Mouse (Mus musculus) layer of hippocampus, postnatal 14 days (tissue): ENCODE measurements around the gene Timm22. TPM values are rescaled to one million over a fixed set of nuclear protein-coding genes. Genes with fewer than 3 reads are reported as not detected.

Experiments
- DNase-seq, 2 experiments: peaks; one replicate each; pipeline ENCODE4 v3.0.0; 2021 to 2022; ENCODE audit warnings: low spot score in 2 of 2, mixed read lengths in 1 of 2
- total RNA-seq, 2 experiments: library from RNA; stranded (reverse); gene quantifications; 2 replicates each; pipeline ENCODE4 v1.2.3; 2021

Timm22 gene
- total RNA-seq, 2 experiments from 2014 or later: 30.2 to 33.0 TPM

GRCm38 (mm10) chr11:76387097-76387496 is 19.7 kb upstream of the Timm22 start:
- DNase-seq: no peak

GRCm38 (mm10) chr11:76388711-76389110 is 18.0 kb upstream of the Timm22 start:
- DNase-seq: no peak

GRCm38 (mm10) chr11:76392532-76392931 is 14.2 kb upstream of the Timm22 start:
- DNase-seq: no peak

GRCm38 (mm10) chr11:76392996-76393395 is 13.8 kb upstream of the Timm22 start:
- DNase-seq: no peak

GRCm38 (mm10) chr11:76397650-76398311 is 9.0 kb upstream of the Timm22 start:
- DNase-seq: no peak

GRCm38 (mm10) chr11:76398312-76398797 is 8.4 kb upstream of the Timm22 start:
- DNase-seq: no peak

GRCm38 (mm10) chr11:76398798-76399586 is 7.8 kb upstream of the Timm22 start, which contains the start of gene Nxn:
TSS of gene Nxn (minus strand) at chr11:76399140.
- DNase-seq: peak; percentile 70 to 76

- DNase-seq: peak in 1 of 2 experiments; percentile 72
Observed at GRCm38 (mm10) chr11:76399587-76400330, 7.0 kb upstream of the Timm22 start.

- DNase-seq: no peak
Observed at GRCm38 (mm10) chr11:76401398-76401797, 5.4 kb upstream of the Timm22 start.

- no peak for DNase-seq
Observed at GRCm38 (mm10) chr11:76405113-76405512, 1.6 kb upstream of the Timm22 start.

GRCm38 (mm10) chr11:76405626-76406264 is 1.0 kb upstream of the Timm22 start:
- no peak for DNase-seq

- peak in 1 of 2 experiments; percentile 70 for DNase-seq
Observed at GRCm38 (mm10) chr11:76410826-76411225, 4.1 kb downstream of the Timm22 start.

- DNase-seq: no peak
Observed at GRCm38 (mm10) chr11:76413202-76413601, 6.5 kb downstream of the Timm22 start.

- no peak for DNase-seq
Observed at GRCm38 (mm10) chr11:76415001-76415400, 8.2 kb downstream of the Timm22 start.

- no peak for DNase-seq
Observed at GRCm38 (mm10) chr11:76415985-76416384, 9.2 kb downstream of the Timm22 start.

GRCm38 (mm10) chr11:76418423-76418822 is 11.7 kb downstream of the Timm22 start:
- DNase-seq: no peak

- no peak for DNase-seq
Observed at GRCm38 (mm10) chr11:76419179-76419578, 12.4 kb downstream of the Timm22 start.

GRCm38 (mm10) chr11:76420896-76421295 is 14.1 kb downstream of the Timm22 start:
- no peak for DNase-seq

GRCm38 (mm10) chr11:76425749-76426148 is 19.0 kb downstream of the Timm22 start:
- no peak for DNase-seq

- DNase-seq: no peak
Observed at GRCm38 (mm10) chr11:76427781-76428180, 21.0 kb downstream of the Timm22 start.

GRCm38 (mm10) chr11:76429046-76429445 is 22.3 kb downstream of the Timm22 start:
- no peak for DNase-seq
